Mouse (Mus musculus) CH12.LX (cell line): ENCODE measurements around the gene Slc44a1.

Source experiments
- CTCF ChIP-seq, 2 experiments: IDR thresholded peaks in 1 of 2; conservative IDR thresholded peaks in 1 of 2; 2 replicates each; pipeline ENCODE4 v1.5.1; 2011 to 2012; ENCODE audit warnings: low read depth in 2 of 2, low read length in 2 of 2, improper control_type of control experiment in 1 of 2, inconsistent platforms in 1 of 2, mild to moderate bottlenecking in 1 of 2, moderate library complexity in 1 of 2
- MAX ChIP-seq: IDR thresholded peaks from 2 replicates; pipeline ENCODE4 v1.6.1; 2011; ENCODE audit warnings: low read length, improper control_type of control experiment
- MYC ChIP-seq: IDR thresholded peaks from 2 replicates; pipeline ENCODE4 v1.6.1; 2011; ENCODE audit warnings: low read depth, mild to moderate bottlenecking, improper control_type of control experiment, low read length
- USF1 ChIP-seq: IDR thresholded peaks from 2 replicates; pipeline ENCODE4 v1.6.1; 2014; ENCODE audit warnings: low read depth, mild to moderate bottlenecking, inconsistent platforms, low read length, improper control_type of control experiment

GRCm38 (mm10) chr4:53396623-53397192 lies 43.5 kb upstream of the Slc44a1 start:
- TF ChIP-seq CTCF (conservative IDR thresholded peaks at IDR 0.05 in 1 of 2, IDR thresholded peaks at IDR 0.05 in 1 of 2; ENCODE audit: low read depth in 2 of 2, low read length in 2 of 2) (no peak), USF1 (no peak), MAX (no peak), MYC (no peak)
